Mouse (Mus musculus) lung, adult 18-20 months (tissue): Measurements from ENCODE around the gene Igsf9.

Experiments used
- DNase-seq, 2 experiments: peaks; one replicate each; pipeline ENCODE4 v3.0.0; 2022; ENCODE audit warnings: mixed read lengths in 2 of 2

Igsf9 gene

DNA sequence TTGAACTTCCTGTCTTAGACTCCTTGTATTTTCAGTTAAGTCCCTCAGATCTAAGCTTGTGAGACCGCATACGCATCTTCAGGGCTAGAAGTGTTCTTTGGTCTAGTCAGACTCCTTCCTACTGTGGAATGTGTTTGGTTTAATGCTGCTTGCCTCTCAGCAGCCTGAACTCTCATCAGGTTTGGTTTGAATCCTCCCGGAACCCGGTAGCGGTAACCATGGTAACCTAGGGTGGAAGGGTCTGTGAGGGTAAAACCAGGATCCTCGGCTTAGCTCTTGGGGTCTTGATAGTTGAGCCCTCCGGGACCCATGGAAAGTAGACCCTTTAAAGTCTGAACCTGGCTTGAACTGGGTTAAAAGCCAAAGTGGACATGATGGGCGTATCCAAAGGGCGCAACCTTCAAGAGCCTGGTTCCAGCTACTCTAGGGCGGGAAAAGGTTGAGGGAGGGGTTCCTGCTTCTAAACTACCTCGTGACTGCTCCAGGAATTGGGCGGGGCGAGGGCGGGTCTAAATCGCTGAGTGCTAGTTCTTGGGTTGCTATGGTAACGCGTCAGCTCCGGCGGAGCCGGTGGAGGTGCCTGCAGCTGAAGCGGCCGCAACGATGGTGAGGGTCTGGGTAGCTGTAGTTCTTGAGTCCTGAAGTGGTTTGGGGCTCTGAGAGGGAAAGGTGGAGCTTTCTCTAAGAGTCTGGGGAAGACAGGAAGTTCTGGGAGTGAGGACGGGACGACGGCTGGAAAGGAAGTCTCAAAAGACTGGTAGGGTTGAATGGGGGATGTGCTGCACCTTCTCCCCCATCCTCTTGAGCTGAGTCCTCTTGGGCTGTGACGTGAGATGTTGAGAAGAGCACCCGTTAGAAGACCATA is 39.2 kb downstream of the Igsf9 start, which contains the start of gene Cfap45:
Cfap45 (plus strand) TSS at position 226 of the 865 bp plus-strand sequence.
- DNase-seq = peak; percentile 91 to 96

DNA sequence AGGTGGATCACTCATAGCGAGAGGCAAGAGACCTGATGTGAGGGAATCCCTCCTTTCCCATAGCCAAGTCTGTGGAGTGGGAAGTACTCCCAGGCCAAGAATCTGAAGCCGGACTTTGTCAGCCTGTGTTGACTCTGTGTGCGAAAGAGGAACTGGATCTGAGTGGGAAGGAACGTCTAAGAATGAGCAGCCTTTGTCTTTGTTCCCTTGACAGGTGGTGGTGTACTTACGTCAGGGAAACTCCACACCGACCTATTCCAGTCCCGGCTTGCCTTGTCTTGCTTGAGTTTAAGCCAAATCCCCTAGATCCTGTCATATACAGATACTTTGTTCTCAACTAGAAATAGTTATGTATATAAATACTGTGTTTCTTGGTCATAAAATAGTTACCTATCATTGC is 40.9 kb downstream of the Igsf9 start:
- DNase-seq = peak in 1 of 2 experiments; percentile 48

DNA sequence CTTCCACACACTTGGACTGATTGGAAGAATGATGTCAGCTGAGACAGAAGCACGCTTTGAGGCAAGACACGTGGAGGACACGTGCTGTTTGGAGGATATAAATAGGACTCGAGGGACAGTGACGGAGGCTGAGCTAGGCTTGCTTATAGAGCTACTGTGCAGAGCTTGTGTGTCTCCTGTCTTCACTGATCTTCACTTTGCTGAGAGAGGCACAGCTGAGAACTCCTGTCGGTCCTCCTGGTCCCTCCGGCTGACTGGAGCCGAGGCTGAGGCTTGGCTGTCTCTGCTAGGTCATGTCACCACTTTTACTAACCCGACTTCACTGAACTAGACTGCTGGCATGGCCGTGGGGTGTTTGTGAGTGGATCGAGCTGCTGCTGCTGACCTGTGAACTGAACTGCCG is 42.1 kb downstream of the Igsf9 start:
- DNase-seq = peak; percentile 73 to 75

DNA sequence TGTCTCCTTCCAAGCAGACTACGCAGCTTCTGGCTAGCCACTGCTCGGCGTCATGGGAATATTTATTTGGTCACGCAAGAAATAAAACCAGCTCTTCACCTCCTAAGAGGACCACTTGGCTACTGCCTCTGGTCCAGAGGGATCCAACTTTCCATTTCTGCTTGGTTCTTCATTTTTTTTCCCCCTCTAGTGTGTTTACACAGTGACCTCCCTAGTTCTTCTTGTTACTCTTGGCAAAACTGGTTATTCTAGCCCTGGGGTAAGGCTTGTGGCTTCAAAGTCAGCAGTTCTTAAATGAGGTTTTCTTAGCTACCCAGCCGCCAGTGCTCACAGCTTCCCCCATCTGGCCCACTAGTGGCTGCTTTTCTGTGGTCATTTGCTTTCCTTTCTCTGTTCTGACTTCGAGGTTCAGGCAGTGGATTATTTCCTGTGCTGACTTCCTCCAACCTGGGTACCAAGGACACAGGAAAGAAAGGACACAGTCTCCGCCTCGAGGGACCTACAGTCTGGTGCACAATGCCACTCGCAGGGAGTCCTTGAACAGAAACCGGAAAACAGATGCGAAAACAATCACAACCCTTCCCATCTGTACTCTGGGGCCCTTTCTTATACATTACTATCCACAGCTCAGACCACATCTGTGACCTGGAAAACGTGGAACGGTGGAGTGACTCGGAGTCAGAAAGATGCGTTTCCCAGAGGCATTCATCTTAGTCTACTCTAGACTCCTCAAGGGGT is 43.6 kb downstream of the Igsf9 start:
- peak; percentile 70 to 80 for DNase-seq

DNA sequence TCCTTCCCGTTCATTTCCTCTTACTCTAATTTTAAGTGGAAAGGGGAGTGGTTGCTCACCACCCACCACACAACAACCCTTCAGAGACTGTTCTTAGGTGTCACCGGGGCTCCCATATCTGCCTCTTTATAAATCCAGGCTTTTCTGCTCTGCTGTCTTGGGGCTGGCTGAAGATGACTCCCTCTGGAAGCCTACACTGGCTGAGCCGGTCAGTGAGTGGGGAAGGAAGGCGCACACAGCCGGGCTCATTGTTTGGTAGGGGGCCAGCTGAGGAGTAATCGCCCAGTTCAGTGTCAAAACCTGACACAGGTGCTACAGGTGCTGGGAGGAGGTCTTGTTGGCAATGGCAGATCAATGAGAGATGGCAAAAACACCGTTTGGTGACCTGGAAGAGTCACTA is 44.4 kb downstream of the Igsf9 start:
- DNase-seq = no peak

DNA sequence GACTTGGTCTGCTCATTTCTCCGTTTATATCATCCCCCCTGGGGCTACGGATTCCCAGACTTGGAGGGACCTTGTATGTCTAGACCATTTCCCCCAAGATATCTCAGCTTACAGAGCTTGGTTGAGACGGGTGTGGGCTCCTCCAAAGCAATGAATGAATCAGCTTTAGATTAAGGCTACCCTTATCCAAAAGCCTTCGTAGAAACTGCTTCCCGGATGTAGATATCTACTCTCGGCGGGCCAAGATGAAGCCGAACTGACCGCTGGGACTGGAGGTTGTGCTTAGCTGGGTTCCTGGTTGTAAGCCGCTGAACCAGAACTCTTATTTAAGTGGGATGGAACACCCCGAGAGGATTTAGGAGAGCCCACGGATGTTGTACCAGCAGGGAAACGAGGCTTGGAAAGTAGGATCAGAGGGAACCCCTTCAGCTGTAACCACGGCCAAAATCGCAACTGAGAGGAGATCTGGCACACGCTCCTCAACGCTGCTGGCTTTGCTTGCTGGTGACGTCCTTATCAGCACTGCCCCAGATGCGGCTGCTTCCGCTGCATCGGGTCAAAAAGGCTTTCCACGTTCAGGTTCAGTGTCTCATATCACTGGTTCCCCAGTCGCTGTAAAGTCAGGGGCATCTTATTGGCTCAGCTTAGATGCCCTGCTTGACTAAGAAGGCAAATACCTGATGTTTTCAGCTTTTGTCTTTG is 44.9 kb downstream of the Igsf9 start:
- peak; percentile 72 to 80 for DNase-seq

DNA sequence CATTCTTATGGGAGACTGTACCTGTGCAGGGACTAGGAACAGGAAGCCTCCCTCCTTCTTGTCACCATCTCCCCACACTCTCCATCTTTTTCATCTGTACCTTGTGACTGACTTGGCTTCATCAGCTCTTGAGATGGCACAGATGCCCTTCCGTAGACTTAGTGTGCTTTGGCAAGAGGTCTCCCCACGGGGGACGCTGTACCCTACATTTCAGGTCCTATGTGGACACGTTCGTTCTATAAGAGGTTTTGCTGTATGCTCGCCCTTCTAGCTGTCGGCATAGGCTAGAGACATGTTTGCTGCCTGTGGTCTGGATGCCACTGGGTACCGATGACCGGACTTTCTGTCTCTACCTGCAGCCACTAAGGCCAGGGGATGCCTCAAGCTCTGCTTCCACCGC is 45.8 kb downstream of the Igsf9 start:
- DNase-seq = no peak

DNA sequence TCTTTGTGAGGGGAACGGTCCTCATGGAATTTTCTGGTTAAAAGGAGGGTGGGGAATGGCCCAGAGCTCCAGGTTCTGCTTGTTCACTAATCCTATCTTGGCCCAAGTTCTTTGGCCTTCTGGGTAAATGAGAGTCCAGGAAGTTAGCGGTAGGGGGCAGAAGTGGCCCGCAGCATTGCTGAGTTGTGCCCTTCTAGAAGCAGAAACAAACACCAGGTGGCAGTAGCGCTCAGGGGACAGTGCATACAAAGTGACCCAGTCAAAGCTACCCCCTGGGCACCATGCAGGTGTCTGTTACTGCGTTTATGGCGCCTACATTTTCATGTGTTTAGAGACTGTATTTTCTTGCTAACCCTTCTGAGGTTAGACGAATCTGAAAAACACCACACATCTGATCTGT is 47.1 kb downstream of the Igsf9 start:
- DNase-seq = peak; percentile 91 to 94

DNA sequence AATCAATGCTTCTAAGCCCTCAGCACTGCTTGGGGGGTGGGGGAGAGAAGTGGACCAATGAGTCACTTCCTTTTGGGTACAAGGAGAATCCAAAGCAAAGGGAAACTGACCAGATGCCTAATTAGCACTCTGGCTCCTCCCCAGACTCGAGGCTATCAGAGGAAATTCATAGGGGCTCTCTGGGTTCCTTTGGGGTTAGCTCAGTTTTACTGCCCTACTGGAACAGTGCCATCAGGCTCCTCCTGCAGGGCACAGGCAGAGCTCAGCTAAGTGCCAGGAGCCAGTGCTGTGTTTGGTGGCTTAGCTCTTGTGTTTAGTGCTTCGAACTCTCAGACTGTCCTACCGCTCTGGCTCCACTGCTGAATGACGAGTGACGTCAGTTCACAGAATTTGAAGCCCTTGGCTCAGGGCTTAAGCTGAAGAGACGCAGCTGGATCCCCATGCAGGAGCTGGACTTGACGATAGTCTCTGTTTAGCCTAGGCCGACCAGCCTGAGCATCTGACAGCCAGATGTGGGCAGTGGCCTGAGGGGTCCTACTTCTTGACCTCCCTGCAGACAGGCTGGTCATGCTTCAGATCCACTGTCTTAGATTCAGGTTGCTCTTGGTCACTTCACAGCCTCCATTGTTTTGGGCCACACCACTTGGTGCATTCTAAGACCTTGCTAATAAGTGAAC is 49.1 kb downstream of the Igsf9 start:
- no peak for DNase-seq

DNA sequence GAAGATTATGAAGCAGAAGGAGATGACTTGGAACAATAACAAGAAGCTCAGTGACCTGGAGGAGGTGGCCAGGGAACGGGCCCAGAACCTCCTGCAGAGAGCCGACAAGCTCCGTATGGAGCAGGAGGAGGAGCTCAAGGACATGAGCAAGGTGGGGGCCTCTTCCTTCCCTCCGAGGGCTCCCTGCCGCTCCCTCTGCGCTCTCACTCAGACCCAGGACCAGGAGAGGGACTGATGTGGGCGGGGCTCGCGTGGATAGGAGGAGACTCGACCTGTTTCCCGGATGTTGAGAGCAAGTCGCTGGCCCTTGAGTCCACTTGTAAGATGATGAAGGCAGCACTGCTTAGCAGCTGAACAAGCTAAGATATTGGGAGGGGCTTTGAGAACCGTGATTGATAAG is 51.0 kb downstream of the Igsf9 start:
- DNase-seq = peak; percentile 78 to 84

DNA sequence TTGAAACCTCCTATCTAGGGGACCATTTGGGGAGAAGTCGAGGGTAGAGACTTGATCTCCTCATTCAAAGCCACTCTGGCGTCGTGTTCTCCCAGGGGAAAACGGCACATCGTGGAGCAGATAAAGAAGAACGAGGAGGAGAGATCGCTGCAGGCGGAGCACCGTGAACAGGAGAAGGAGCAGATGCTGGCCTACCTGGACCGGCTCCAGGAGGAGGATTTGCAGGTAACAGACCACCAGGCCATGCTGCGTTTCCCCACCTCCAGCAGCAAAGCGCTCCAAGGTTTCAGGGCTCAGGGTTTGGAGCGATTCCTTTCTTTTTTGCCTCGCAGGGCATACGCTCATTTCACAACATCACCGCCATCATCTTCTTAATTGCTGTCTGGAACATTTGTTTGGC is 53.5 kb downstream of the Igsf9 start:
- DNase-seq = no peak

DNA sequence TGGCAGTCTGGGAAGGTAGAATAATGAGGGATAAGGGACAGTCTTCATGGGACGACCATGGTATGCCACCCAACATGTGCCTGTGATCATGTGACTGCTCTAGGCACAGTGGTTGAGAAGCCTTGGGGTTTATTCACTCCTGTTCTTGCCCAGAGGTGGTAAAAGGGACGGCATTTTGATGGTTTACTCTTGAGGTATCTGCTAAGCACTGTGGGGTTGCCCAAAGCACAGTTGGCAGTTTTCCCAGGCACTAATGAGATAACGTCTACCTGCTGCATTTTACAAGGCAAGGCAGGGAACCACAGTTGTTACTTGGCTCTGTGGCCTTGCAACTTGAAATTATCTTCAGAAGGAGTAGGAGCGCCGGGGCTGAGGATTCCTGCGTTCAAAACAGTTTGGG is 58.2 kb downstream of the Igsf9 start:
- no peak for DNase-seq

DNA sequence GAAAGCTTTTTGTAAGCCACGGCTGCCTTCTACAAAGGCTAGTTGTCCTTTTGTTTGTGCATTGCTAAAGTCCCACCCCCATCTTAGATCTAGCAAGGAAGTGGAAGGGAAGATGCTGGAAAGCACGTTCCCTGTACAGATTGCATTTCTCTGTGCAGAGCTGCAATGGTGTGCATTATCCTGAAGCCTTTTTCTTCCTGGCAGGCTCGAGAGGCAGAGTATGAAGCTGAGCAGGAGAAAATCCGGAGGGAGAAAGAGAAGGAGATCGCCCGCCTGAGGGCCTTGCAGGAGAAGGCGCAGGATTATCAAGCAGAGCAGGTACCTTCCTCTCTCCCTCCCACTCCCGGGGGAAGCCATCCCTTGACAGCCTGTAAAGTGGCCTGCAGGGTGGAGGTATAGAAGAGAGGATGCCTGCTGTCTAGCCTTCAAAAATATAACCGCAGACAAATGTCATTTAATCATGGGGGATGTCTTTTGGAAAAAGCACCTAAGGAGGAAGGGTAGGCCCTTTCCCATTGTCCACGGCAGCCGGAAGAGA is 58.8 kb downstream of the Igsf9 start:
- DNase-seq = no peak

DNA sequence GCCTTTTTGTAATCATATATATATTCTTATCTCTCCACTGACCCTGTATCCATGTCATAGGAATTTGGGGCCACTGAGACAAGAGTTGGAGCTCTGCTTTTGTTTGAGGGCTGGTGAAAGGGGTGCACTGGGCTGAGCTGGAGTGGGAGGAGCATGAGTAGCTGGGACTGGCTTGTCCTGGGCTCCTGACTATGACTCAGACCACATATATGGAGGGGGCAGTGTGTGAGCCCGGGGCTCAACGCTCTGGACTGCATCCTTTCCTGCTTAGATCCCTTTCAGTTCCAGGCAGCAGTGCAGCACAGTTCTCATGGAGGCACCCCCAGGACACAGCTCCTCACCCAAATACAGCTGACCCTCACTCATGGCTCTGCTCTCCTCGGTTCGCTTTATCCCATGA is 64.5 kb downstream of the Igsf9 start:
- no peak for DNase-seq
